Mouse (Mus musculus): ENCODE measurements around the gene 4933428G20Rik. TPM values are rescaled to one million over a fixed set of nuclear protein-coding genes. Genes with fewer than 3 reads are reported as not detected.

The 4933428G20Rik gene
- total RNA-seq, 2 experiments from 2014 or later: not detected

DNA sequence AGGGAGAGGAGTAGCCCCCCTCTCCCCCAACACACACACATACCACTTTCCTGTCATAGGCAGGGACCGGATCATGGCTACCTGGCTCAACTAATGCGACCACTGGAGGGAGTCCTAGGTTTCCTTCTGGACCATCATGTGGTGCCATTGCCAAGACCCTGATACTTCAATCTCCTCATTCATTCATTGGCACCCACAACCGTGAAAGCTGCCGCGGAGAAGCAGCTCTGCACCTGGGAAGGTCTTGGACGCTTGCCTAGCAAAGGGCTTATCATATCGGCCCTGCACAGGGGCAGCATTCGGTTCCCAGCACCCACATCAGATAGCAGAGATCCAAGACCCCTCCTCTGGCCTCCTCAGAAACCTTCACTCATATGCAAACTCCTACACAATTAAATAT, 6.2 kb upstream of the 4933428G20Rik start:
- no peak for DNase-seq (ENCODE audit: low spot score)

DNA sequence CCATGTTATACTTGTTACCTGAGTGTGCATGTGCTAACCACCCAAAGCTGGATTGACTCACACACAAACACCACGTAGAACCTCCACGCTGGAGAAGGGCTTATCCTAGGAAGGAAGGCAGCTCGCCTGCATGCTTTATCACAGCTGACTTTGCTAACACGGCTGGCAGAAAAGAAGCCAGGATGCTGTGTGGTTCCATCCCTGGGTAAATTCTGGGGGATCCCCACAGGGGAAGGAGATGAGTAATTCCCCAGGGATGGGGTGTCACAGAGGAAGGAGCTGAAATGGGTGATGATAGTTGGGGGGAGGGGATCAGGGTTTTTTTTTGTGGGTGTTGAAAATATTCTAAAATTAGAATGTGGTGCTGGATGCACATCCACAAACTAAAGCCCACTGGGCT, 5.6 kb upstream of the 4933428G20Rik start:
- DNase-seq (ENCODE audit: low spot score): no peak

DNA sequence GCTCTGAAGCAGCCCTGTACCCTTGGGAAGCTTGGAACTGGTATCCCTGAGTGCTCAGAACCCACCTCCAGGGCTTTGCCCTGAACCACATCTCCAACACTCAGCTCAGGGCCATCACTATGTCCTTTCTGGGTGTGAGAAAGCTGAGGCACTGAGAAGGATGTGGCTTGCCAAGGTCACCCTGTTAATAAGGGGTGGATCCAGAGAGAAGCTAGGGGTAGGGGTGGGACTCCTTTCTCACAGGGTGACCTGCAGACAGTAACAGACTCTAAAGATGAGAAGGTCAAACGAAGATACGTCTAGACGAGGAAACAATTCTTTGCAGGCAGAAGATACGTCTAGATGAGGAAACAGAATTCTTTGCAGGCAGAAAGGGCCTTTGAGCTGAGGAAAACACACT, 2.7 kb upstream of the 4933428G20Rik start:
- DNase-seq (ENCODE audit: low spot score): no peak

DNA sequence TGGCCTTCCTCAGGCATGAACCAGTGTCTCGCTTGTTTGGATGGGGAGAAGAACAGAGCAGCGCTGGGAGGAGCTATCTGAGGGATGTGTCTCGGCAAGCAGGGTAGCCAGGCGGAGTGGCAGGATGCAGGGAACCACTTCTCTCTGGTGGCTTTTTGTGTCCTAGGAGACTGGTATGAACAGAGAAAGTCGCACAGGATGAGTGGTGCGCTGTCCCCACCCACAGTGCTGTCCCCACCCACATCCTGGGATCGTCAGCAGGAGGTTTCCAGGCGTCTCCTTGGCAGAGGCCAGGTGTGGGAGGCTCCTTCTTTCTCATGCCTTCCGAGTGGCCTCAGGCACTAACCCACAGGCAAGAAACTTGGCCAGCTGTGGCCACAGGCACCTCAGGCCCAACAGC, 2.2 kb upstream of the 4933428G20Rik start:
- DNase-seq (ENCODE audit: low spot score): no peak

DNA sequence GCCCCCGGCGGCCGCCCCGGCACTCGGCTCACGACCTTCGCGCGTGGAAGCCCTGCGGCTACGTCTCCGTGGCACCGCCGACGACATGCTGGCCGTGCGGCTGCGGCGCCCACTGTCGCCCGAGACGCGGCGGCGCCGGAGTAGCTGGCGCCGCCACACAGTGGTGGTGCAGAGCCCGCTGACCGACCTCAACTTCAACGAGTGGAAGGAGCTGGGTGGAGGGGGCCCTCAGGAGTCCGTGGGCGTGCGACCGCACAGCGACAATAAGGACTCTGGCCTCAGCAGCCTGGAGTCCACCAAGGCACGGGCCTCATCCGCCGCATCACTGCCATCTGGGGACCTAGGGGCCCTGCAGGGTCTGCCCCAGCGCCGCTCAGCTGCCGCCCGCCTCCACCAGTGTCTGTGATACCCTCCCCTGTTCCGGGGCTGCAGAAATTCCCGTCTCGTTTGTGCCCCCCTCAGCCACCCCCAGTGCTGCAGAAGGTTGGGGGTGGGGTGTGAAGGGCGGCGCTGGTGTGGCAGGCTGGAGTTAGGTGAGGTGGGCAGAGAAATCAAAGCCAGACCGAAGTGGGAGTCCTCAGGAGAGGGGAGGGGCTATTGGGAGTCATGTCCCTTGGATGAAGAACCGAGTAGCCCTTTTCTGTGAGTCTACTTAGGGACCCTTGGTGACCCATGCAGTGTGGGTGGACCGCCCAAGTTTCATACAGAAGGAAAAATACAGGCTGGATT, 744 bp upstream of the 4933428G20Rik start:
- no peak for DNase-seq (ENCODE audit: low spot score)

DNA sequence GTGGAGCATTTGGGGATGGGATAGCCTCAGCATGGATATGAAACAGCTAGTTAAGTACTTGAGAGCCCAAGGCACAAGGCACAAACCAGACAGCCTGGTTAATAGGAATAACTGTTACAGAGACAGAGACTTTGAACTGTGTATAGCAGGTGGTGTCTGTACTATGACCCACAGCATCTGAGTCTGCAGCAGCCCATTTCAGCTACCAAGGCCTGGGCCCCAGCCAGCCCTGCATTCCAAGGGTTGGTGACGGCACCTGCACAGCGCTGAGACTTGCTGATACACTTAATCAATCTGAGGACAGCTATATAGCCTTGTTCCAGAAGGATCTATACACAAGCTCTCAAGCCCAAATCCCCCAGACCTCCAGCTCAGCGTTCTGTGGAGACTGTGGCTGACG, 2.6 kb downstream of the 4933428G20Rik start:
- DNase-seq (ENCODE audit: low spot score): no peak

DNA sequence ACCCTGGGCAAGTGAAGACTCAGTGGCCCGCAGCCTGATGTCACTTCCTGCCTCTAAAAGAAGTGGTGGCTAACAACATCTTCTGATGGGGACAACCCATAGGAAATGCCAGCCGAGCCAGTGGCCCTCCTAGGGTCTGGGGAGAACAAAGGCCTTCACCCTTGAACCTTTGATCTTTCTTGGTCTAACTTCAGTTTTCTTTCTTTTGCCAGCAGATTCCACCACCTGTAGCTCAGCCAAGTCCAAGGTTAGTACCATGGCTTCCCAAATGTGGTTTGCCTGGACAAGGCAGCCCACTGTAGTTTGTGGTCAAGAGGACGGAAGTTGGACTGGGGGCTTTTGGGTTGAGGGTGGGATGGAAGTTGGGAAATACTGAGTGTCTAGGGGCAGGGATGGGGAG, 7.3 kb downstream of the 4933428G20Rik start:
- no peak for DNase-seq (ENCODE audit: low spot score)

DNA sequence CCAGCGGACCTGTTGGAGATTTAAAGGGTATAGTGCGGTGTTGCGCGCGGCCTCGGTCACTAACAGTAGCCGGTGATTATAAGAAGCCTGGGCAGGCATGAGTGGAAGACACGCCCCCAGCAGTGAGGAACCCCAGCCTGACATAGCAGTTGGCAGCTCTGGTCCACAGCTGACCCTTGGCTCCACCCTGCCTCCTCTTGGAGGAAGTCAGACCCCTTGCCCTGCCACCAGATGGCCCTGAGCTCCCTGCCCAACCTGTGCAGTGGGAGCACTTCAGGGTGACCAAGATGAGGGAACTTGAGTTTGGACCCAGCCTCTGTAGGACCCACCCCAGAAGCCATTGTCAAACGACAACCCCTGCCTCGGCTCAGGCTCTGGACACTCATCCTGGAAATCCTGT, 8.5 kb downstream of the 4933428G20Rik start:
- no peak for DNase-seq (ENCODE audit: low spot score)

DNA sequence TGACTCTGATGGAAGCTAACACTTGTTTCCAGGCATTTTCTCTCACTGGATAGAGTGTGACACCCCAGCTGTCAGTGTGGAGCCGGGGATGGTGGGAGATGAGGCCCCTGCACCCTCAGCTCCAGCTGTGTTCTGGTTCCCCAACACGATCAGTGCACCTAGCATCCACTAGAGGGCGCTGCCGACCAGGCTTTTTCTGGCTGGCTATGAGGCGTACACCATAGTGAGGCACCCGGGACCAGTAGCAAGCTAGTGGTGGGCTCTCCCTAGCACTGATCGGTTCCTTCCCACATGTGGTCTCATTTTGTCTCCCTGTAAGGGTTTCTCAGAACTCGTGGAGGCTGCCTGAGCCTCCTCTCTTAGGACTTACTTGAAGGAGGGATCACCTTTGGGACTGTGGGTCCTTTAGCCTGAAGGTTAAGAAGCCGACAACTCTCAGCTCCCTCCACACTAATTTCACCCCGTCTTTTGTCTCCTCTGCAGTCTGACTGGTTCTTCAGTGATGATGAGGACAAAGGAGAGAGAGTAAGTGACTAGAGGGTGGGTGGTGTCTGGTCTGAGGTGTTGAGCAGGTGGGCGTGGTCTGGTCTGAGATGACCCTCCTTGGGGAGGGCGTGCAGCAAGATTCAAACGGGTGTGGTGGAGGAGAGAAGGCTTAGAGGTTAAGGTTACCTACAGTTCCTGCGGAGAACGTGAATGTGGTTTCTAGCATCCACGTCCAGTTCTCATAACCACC, 10.4 kb downstream of the 4933428G20Rik start:
- peak; percentile 71 for DNase-seq (ENCODE audit: low spot score)

DNA sequence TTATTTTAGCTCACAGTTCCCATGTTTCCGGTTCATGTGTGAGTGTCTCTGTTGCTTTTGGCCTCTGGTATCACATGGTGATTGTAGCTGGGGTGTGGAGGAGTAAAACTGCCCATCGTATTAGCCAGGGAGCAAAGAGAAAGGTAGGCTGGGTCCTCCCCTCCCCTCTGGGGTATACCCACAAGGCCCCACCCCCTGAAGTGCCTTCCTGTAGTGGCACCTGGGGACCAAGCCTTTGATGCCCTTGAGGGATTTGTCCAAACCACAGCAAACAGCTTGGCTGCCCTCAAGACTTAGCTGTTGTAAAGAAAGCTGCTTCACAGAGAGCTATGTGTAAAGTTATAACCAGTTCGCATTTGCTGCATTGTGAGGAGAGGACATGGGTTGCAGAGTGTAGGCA, 12.5 kb downstream of the 4933428G20Rik start:
- no peak for DNase-seq (ENCODE audit: low spot score)

DNA sequence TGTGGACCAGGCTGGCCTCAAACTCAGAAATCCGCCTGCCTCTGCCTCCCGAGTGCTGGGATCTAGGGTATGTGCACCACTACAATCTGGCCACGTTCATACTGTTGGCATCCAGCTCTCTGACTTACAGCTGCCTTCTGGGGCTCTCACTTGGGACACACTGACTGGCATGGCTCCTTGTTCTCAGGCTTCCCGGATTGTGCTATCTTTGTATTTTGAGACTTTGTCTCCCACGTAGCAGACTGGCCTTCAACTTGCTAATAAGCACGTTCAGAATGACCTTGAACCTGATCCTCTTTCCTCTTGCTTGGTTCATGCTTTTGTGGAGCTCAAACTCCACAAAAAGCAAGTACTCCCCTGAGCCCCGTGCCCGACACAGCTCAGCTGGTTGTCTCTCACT, 14.5 kb downstream of the 4933428G20Rik start:
- DNase-seq (ENCODE audit: low spot score): no peak

DNA sequence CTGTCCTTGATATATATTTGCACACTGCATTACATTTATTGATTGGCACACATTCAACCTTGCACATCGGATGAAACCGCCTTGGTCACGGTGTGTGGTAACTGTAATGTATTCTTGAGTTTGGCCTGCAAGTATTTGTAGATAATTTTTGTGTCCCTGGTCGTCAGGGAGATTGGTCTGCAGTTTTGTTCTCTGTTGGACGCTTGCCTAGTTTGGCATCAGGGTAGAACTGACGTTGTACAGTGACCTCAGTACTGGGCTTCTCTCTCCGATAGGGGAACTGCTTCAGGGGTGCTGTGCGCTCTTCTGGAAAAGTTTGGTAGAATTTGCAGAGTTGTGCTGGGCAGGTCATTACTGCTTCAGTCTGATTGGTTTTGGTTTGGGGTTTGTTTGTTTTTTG, 20.3 kb downstream of the 4933428G20Rik start:
- DNase-seq (ENCODE audit: low spot score): no peak

DNA sequence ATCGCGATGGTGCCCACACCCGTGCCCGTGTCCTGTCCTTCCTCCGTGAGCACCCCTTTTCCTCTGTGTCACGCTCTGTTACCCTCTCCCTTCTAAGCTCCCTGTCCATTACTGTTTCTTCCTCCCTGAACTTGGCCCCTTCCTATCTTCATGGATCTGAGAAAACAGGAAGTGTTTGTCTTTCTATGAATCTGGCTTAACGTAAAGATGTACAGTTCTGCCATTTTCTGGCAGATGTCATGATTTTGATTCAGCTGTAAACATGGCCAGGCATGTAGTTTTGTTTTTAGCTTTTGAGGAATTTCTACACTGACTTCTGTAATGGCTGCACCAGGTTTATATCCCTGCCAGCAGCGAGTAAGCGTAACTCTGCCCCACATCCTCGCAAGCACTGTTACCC, 21.1 kb downstream of the 4933428G20Rik start:
- no peak for DNase-seq (ENCODE audit: low spot score)

DNA sequence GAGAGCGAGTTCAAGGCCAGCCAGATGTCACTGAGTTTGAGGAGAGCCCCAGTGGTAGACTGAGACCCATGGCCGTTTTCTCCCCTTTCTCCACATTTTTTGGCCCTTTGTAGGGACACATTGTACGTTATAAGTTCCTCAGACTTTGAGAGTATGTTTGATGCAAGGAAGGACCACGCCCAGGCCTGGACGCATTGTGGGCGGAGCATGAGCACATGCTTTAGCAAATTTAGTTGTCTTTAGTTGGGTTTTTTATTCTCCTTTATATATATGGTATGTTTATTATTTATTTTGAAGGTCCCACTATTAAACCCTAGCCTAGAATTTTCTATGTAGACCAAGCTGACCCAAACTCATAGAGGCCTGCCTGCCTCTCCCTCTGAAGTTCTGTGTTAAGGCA, 21.8 kb downstream of the 4933428G20Rik start:
- DNase-seq (ENCODE audit: low spot score): no peak

DNA sequence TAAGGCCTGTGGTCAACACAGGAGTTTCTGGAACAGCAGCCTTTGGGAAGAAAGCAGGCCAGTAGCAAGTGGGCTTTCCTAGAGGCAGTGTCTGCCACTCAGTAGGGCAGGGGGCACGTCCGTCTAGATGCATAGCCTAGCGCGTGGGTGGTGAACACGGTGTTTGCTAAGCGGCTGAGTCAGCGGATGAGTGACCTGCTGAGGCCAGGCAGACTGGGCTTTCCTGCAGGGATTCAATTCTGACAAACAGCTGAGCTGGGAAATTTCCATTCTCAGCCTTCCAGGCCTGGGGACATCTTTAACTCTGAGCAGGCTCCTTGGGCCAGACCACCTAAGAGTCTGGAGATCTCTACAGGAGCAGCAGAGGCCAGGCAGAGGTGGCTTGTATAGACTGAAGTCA, 22.7 kb downstream of the 4933428G20Rik start:
- DNase-seq (ENCODE audit: low spot score): no peak

DNA sequence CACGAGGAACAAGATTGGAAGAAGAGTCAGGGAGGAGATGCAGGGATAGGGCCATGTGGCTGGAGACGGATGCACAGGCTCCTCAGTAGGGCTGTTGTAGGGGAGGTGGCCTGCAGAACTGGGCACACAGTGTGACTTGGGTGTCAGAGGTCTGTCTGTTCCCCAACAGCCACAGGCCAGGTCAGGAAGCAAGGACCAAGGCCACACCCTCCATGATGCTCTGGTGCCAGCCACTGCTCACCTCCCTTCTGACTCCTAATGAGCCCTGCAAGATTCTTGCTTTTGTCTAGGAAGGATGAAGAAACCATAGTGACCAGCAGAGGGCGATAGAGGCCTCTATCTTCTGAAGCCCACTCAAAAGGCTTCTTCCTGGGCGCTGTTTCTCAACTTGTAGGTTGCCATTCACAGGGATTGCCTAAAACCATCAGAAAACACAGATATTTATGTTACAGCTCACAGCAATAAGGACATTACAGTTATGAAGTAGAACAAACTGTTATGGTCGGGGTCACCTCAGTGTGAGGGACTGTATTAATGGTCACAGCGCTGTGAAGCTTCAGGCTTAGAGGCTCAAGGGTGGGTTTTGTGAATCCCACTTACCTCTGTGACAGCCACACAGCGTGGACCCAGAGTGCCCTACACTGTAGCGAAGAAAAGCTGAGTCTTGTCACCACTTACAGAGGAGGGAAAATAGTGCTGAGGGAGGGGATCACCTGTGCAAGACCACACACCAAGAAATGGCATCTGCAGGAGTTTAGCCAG, 23.6 kb downstream of the 4933428G20Rik start:
- DNase-seq (ENCODE audit: low spot score): peak; percentile 47

DNA sequence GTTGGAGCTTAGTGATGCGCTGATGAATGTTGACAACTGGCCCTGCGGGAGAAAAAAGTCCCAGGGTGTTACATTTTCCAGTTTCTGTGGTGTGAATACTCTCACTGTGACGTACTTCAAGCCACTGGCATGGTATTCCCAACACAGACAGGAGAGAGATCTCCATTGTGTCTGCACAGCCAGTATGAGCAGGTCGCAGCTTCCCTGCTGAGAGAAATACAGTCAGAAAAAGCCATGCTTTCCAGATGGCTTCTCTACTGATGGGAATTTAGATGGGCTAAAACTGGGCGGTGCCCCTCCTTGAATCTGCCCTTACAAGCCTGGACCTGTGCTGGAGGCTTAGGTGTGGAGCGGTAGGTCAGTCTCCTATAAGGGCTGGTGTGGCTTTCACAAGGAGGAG, 28.9 kb downstream of the 4933428G20Rik start:
- DNase-seq (ENCODE audit: low spot score): no peak

DNA sequence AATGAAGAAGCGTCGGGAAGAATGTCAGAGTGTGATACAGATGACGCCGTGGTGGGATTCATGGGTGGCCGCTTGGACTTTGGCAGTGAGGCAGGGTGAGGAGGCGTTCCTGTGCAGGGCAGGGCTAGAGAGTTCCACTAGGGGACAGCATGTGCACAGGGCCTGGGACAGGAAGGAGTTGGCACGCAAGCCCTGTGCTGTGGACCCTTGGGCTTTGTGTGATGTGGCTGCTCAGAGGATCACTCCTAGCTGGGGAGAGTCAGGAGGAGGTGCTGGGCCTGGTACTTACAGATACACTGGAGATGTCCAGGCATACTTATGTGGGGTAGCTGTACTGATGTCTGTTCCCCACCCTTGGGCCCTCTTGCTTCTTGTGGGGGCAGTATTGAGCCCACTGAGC, 30.3 kb downstream of the 4933428G20Rik start:
- DNase-seq (ENCODE audit: low spot score): no peak

DNA sequence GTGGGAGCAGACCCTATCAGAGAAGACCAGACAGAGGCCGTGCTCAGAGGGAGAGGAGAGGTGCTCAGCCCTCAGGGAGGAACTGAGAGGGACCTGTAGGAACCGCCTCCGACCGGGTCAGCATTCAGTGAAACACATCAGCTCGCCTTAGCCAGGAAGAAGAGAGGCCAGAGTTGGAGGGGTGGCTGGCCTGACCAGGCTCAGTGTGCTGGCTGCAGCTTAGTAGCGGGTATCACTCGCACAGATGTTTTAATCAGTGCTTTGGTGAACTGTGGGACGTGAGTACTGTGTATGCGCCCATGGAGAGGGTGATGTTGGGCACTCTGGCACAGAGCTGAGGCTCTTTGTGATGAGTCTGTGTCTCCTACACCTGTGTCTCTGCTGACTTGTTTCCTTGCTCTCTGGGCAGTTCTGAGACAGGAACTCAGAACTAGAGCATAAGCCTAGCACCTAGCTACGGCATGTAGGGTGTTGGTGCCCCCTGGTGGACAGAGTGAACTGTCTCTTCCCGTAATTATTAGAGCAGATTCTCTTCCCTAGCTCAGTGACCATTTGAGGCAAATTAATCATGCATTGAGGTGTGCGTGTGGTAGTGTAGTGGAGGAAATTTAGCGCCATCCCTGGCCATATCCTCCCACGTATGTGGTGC, 31.4 kb downstream of the 4933428G20Rik start:
- peak; percentile 86 for DNase-seq (ENCODE audit: low spot score)

DNA sequence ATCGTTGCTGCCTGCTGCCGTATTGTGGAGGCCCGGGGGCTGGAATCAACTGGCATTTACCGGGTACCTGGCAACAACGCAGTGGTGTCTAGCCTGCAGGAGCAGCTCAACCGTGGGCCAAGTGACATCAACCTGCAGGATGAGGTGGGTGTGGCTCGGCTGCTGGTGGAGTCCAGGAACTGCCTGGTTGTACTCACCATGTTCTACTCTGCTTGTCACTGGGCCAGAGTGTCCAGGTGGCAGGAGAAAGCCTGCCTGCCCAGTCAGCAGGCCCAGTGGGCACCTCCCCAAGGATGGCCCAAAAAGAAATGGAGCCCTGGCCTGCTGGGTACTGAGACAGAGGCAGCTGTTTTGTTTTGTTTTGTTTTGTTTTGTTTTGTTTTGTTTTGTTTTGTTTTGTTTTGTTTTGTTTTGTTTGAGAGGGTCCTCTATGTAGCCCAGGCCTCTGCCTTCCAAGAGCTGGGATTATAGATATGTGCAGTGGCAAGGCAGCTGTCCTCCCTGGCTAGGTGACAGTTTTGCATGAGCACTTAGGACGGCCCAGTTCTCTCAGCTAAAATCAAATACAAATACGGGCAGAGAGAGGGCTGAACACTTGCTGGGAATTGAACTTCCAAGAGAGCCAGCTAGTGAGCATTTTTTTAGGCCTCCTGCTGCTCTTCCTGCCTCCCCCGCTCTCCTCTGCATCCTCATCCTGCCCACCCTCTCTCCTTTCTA, 33.5 kb downstream of the 4933428G20Rik start:
- peak; percentile 45 for DNase-seq (ENCODE audit: low spot score)

DNA sequence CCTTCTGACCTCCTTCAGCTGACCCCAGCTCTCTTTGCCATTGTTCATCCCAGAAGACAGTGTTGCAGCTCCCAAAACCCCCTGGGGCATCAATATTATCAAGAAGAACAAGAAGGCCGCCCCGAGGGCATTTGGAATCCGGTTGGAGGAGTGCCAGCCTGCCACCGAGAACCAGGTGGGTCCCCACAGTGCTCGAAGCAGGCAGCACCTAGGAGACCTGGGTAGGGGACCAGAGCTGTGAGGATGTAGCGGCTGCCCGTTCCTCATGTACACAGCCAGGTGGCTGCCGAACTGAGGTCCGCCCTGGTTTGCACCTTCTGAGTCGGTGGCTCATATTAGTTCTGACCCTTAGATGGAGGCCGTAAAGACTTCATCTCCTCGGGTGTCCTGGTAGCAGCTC, 34.2 kb downstream of the 4933428G20Rik start:
- no peak for DNase-seq (ENCODE audit: low spot score)

Measured in gastrocnemius, adult 18-20 months (tissue).